Mouse (Mus musculus) spleen, adult 12 weeks (tissue): ENCODE measurements around the gene Ebf1.

ENCODE experiments used
- DNase-seq: peaks from one replicate; pipeline ENCODE4 v3.0.0; 2022; ENCODE audit warnings: low spot score

Gene Ebf1

DNA sequence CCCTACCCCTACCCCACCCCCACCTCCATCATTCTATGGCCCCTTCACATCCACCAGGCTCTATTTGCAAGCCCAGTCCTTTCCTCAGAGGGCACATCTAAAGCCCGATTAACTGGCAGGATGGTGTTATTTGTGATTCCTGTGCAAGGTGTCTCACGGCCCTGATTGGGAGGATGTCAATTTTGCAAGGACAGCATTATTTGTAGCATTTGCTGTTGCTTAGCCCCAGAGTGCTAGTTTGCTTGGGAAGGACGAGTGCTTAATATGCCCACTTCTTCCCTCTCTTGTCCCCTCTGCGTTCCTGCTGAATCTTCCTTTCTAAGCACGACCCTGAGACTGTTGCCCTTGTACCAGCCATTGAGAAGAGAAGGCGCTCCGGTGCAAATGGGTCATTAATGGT is 337.2 kb downstream of the Ebf1 start:
- DNase-seq, result no peak

DNA sequence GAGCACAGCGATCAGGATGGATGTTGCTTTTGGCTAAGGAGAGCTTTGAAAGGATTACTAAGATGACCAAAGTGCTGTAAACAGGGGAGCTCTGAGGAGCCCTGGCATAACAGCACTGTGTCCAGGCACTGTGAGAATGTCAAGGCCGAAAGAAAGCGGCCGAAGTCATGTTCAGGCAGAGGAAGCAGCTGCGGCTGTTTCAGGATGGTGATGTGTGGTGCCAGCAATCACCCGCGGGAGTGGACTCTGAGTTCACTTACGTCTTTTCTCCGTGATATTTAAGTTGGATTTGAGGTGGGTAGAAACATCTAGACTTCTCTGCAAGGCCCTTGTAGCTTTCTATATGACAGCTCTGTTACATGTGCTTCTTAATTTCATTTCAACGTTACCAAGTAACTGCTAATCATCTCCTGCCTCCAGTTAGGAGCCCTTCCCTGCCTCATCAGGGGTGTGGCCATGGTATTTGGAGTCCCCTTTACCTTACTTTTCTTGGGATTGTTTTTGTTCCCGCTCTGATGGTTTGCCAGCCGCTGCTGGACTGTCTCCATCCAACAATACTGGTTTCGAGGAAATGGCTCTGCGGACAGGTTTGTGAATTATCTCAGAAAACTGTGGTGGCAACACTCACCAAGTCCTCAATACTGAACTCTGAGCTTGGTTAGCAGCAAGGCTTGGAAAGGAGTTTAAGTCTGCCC is 345.8 kb downstream of the Ebf1 start:
- no peak for DNase-seq

DNA sequence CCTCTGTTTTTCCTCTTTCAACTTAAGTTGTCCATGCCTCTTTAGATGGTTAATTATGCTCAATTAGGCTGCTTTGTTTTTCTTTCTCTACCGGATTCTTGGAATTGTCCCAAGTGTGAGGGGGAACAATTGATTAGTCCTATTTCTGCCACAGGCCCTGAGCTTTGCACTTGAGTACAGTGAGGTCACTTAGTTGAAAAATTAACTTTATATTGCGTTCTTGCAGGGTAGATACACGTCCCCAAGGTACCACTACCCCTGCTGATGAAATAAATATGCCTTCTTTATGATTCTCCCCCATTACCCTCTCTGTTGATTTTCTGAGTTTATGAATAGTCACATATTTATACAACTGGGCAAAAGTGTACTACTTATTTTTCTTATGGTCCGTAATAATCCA is 351.9 kb downstream of the Ebf1 start:
- DNase-seq, result no peak

DNA sequence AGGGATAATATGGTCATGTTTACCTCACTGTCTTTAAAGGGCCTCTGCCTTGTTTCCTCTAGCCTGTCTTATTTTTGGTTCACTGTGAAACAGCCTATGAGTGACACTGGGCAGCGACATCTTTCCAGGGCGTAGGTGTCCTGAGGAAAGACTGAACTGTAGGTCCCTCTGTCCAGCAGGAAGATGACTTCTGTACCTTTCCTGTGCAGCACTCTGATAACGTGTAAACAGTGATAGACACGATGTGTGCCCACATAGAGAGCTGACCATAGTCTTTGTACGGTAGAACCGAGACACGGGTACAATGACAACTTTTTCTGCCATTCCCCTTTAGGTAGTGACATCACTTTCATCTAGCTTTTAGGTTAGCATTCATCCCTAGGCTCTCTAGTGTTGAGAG is 357.2 kb downstream of the Ebf1 start:
- DNase-seq, result no peak

DNA sequence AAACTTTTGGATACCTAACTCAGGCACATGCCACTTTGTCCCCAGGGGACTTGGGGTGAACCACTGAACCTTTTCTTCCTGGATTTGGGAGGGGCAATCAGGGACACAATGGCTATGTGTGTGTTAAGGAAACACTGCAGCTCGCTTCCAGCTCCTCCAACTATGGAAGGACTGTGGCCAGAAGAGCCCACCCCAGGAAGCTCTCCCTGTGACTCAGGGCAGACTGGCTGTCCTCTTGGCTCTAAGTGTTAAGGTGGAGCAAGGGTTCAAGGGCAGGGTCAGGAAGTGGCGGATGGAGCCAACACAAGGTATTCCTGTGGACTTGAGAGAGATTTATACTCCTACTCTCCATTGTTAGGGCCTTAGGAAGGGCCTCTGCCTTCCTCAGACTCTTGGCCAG is 358.0 kb downstream of the Ebf1 start:
- DNase-seq, result no peak

DNA sequence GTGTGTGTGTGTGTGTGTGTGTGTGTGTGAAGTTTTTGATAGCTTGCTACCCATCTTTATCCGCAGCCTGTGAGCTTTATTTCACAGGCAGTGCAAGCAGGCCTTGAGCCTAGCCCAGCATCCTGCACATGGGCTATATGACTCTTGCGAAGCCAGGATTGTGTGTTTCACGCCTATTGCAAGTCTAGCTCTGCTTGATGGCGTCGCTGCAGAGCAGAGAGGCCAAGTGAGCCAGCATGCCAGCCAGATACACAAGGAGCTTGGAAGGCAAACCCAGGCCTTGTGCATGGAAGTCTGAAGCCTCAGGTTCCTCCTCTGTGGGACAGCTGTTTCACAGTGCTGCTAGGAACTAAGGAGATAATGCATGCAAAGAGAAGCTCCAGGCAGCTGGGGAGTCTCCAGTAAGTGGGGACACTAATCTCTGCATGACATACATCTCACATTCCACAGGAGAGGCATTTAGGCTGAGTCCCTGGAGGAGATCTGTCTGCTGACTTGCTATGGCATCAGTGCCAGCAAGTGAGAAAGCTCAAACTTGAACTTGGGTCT is 359.2 kb downstream of the Ebf1 start:
- no peak for DNase-seq

DNA sequence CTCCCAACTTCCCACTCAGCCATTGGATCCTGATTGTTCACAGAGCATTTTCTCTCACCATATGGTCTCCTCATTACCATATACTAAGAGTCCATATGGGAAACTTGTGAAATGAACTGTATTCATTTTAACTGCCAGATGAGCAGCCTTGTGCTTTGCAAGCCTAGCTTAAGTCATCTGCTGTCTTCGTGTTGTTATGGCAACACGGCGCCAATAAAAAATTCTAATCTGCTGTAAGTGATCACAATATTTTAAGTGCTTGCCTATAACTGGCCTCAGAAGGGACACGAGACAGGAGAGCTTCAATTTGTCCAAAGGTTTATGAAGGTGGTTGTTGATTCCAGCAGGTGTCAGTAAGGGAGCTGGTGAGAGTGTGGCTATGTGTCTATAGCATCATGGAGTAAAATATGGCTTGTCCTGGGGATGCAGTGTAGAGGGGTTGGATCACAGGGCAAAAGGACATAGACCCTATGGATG is 360.8 kb downstream of the Ebf1 start:
- no peak for DNase-seq

DNA sequence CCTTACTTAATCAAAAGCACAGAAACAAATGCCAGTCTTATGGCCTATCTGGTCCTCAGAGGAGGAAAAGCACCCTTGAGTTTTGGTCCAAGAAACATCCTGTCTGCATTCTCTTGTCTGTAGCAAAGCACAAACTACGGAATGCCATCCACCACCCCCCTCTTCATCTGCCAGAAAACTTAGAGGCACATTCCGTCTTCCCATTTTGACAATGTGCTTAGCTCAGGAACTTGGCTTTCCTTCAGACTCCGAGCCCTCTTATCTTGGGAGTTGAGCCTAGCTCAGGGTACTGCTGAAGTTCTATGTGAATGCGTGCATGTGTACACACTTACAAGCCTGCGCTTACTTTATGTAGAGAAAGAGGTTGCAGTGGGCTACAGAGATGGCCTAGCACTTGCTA is 362.3 kb downstream of the Ebf1 start:
- DNase-seq, result no peak

DNA sequence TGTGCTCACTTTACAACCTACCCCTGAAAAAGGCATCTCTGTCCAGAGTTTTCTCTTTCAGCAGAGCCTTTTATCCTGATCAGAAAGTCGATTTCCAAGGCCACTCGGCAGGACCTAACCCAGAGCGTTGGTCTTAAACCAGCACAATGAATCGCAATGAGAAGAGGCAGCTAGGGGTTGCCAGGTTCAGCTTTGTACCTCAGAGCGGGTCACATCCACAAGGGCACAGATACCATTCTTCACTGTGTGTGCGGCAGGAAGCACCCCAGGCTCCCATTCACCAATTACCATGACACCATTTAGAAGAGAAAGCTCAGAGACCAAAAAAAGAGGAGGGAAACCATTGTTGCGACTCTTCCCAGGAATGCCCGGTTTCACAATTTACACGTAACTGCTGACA is 365.1 kb downstream of the Ebf1 start:
- DNase-seq, result no peak

DNA sequence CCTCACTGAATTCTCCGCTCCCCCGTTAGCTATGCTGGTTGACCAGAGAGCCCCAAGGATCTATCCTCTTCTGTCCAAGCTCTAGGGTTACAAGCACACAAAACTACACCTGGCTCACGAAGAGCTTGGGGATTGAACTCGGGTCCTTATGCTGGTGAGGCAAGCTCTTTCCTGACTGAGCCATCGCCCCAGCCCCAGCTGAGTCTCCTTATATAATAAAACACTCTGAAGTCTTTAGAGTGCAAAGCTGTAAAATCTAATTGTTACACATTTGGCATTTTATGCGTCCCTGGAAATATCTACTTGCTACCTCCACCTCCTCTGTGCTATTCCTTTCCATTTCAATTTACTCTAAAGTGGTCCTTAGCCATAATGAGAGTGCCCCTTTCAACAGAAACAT is 366.8 kb downstream of the Ebf1 start:
- DNase-seq, result no peak

DNA sequence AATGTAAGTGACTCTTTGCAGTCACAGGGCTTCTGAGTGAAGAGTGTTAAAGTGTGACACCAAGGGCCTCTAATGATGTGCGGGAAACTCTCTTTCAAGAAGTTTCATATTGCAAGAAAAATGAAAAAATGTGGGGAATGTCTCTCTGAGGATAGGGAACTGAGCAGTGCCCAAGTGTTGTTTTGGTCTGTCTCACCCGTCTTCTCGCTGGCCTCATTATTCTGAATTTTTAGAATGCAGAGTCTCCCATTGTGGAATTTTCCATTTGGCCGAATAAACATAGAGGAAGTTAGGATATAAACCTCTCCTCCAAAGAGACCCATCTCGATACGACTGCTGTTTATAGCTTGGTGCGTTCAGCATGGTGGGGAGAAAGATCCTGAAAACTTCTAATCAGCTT is 367.3 kb downstream of the Ebf1 start:
- DNase-seq, result no peak

DNA sequence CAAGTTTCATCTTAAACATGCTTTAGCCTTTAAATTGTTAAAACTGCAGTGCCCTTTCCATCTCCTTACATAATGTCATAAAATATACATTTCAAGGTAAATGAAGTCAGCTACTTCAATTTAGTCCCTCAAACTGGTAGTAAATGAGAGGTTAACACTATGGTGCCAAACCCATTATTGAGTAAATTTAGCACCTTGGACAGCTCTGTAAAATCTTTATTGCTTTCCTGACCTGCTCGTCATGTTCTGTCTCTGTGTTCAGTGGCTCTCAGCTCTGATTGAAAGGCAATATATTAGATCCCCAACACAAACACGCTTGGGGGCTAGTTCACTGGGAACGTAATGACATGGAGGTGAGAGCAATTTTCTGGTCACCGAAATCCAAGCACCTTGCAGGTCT is 370.7 kb downstream of the Ebf1 start:
- DNase-seq, result no peak

DNA sequence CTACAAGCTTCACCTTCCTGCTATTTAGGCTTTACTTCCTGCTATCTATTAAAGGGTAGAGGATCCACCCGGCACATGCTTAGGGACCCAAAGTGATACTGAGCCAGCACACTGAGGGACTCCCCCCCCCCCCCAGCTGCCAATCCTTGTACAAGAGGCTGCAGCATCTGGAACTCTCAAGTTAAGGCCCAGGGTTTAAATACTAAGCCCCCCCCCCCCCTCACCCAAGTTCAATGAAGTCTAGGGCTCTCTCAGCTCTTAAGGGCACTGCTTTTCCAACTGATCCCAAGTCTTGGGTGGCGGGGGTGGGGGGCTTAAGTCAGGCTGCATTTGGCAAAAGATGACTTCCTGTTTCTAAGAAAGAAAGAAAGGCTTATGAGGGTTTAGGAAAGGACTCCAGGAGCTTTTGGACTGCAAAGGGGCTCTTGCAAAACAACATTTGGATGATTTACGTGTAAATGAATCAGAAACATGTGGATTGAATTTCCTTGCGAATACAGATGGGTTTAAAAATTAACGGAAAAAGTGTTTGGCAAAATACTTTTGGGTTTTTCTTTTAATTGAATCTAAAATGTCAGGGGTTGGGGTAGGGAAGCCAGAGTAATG is 385.7 kb downstream of the Ebf1 start:
- no peak for DNase-seq

DNA sequence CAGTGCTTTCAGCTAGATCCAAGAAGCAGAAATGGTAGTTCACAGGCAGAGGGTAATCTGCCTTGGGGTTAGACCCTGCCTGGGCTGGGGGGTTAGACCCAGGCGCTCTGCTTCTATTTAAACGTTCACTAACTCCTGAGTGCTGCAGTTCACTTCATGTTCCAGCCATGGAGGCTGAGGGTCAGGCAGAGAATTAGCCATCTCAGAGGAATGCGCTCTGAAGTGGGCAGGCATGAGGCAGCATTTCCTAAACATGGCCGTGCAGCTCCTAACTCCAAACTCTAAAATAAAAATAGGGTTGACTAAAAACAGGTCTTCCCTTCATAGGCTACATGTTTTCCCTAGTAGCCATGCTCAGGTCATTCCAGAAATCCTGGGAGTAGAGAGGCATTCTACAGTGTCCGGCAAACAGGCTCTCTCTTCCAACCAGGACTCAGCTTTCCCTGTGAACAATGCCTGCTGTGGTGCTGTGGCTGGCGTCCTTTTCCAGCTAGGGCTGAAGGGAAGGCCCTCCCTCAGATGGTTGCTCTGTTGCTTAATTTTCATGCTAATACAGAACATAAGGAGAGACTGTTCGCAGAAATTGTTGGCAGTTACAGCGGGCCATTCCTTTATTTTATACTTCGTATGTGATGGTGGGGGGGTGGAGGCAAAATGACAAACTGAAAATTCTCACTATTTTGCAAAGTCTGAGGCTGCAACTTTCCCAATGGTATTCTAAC is 386.8 kb downstream of the Ebf1 start:
- DNase-seq, result no peak

DNA sequence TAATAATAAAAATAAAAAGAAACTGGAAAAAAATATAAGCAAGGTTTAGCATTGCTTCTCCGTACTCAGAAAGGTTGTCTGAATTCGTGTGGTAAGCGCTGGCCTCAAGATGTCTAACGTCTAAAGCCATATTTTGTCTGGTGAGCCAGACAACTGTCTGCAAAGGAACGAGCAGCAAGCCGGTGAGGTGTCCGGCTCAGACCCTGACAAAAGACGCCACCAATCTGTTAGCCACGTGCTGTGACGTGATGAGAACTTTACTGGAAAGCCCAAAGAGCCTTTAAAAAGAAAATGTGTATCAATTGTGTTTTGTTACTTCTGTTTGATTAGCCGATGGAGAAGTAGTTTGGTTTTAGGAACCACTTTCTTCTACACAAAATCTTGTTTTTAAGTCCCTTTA is 390.2 kb downstream of the Ebf1 start:
- no peak for DNase-seq

DNA sequence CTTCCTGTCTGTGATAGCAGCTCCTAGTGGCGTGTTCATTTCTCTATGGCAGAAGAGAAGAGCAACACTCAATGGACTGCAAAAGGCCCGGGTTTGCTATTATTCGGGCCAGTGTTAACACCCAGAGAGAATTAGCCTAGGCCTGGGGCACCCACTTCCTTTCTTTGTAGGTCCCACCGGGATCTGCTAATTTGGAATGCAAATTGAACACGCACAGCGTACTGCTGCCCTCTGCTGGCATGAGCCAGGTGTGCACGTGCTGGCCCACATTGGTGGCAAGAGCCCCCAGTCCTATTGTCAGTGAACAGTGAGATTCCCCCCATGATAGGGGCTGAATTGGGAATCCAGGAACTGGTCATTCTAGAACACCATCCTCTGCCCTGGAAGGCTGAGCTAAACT is 391.0 kb downstream of the Ebf1 start:
- peak; percentile 39 for DNase-seq

DNA sequence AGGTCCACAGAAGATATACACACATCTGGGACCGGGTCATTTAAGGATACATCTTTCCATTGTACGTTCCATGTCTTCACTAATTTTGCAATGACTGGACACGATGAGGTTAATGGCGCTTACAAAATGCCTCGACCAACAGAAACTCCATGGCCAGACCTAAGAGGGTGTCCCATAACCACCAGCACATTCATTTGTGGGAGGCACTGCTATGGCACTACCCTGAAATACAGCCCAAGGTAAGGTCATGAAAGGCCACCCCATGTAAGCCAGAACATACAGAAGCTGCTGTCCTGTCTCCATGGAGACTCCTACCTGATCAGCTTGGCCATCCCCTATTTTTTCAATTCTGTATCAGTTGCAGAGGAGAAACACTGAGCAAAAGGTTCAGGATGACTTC is 391.6 kb downstream of the Ebf1 start:
- no peak for DNase-seq

DNA sequence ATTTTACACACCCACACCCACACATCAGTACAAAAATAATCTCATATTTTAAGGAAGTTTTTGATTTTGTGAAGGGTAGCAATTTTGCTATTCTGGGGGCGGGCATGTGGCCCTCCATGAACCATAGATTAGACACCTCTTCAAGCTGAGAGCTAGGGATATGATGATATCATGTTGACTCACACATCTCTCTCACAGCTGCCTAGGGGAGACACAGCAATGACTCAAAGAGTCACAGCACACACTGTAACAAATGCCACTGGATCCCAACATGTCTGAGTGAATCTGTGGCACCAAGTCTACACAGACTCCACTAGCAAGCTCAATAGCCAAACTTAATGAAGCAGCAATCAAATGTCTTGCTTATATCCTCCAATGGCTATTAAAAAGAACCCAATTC is 395.0 kb downstream of the Ebf1 start:
- DNase-seq, result no peak

DNA sequence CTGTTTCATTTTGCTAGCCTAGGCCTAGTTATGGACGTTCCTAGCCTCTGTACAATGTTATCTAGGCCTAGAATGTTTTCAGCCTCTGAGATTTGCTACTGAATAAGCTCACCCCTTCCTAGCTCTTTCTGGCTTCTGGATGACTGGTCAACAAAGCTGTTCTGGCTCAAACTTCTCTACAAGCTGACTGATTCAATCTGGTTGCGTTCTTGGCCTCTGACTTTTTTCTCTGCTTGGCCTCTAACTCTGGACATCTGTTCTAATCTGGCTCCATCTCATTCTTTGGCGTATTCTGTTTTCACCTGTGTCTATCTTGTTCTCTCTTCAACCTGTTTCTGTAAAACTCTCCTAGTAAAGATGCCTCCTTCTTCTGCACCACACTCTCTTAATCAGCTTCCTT is 400.4 kb downstream of the Ebf1 start:
- no peak for DNase-seq

DNA sequence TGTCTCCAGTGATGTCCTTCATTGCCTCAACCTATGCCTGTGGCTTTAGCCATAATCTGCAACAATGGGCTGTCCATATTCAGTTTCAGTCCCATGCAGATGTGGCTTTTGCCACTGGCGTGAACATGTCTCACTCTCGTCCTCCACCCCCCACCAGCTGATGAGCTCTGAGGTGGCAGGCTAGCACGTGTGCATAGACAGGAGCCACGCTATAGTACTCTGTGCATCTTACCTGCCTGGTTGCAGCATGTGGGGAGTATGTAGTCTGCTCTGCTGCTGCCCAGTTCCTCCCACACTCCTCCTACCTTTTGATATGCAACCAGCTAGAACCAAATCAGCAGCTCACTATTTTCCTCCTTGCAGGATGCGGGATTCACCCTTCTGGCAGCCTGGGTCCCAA is 408.9 kb downstream of the Ebf1 start:
- no peak for DNase-seq

DNA sequence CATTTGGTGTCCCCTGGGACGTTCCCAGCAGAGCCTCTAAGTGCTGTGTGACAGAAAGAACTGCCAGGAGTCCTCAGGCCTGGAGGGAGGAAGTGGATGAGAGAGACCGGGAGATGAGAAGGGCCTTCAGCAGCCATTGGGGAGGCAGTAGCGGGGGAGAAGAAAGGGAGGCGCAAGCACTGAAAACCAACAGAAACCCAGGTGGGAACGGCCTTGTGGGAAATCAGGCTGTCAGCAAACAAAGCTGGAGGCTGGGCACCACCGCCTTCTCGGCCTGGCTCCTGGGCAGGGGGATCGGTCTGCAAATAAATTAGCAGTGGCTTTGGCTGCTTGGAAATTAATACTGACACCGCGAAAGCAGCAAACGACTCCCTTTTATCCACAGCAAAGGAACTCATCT is 409.6 kb downstream of the Ebf1 start:
- DNase-seq, result no peak

DNA sequence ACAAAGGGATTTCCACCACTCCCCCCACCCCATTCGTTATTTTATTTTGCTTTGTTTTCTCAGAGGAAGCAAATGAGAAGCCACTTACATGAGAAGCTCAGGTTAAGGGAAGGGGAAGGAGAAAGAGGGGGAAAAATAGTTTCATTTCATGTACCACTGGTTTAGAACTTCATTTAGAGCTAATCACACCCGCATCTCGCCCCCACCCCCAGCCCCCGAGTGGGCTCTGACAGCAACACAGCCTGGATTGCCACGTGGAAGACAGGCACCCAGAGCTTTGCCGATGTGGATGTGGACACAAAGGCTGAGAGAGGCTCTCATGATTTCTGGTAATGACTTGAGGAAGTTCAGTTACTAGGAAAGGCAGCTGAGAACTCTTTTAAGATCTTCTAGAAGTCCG is 410.0 kb downstream of the Ebf1 start:
- no peak for DNase-seq
